Mouse (Mus musculus) kidney, adult 2 months (tissue): ENCODE data around the gene Iqcf3.

ENCODE experiments used
- CTCF ChIP-seq: fragments of 200-500 bp; conservative IDR thresholded peaks from 2 replicates; pipeline ENCODE4 v1.5.1; 2011; ENCODE audit warnings: low read depth, mild to moderate bottlenecking, control low read depth, low read length, moderate library complexity, mixed read lengths; ENCODE audit not compliant: insufficient read depth, insufficient read length
- POLR2A ChIP-seq: fragments of 200-500 bp; IDR thresholded peaks from one replicate; pipeline ENCODE4 v1.6.1; 2011; ENCODE audit warnings: low read depth, low read length, control low read depth

DNA sequence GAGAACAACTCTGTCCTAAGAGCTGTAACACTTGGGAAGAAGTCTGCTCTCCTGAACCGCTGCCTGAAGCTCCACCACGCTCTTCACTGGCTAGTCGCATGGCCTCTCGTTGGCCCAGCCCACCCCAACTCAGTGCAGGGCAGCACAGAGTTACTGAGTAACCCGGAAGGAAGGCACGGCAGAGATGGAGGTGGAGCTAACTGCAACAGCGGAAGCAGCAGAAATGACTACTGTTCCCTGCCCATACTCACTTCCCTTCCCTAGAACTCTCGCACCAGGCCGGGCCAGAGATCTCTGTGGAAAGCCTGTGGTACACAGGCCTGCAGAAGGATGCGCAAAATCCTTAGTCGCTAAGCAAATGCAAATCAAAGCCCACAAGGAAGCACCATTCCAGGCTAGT lies 5.0 kb upstream of the Iqcf3 start:
- no peak for TF ChIP-seq CTCF
- TF ChIP-seq POLR2A, result no peak
